Mouse (Mus musculus): ENCODE measurements around the gene Usp37. TPM values are rescaled to one million over a fixed set of nuclear protein-coding genes. Genes with fewer than 3 reads are reported as not detected.
"Not testable (repeated sequence)": the region's sequence is repeated elsewhere in the genome, so short reads cannot be mapped to it uniquely, and the experiment has no call there.

Gene Usp37
- polyA plus RNA-seq, 1 experiment, result 10.4 TPM

- peak within 1 kb of the TSS; percentile 48; the same call in 1 of the 2 replicates for H3K27ac ChIP-seq (ENCODE audit: insufficient read depth, low read length)
- peaks cover 4% of the 10 kb centered on the region for H3K4me1 ChIP-seq (ENCODE audit: control insufficient read depth, insufficient read depth, low read length)
- TF ChIP-seq CTCF (IDR thresholded peaks at IDR 0.05; ENCODE audit: extremely low read depth, insufficient read depth, low read length) (no peak), POLR2A (IDR thresholded peaks at IDR 0.05; ENCODE audit: extremely low read depth, insufficient read depth, low read length) (0 out of 2 replicates have a peak, but pooled peaks have one; percentile 38)
- H3K4me3 ChIP-seq (ENCODE audit: insufficient read depth, low read length), result peak within 1 kb of the TSS; percentile 35
Measured at GRCm38 (mm10) chr1:74542451-74542961, 1.6 kb downstream of the Usp37 start, which contains the start of gene Plcd4. TSS of gene Plcd4 (plus strand) at chr1:74542888.

DNA sequence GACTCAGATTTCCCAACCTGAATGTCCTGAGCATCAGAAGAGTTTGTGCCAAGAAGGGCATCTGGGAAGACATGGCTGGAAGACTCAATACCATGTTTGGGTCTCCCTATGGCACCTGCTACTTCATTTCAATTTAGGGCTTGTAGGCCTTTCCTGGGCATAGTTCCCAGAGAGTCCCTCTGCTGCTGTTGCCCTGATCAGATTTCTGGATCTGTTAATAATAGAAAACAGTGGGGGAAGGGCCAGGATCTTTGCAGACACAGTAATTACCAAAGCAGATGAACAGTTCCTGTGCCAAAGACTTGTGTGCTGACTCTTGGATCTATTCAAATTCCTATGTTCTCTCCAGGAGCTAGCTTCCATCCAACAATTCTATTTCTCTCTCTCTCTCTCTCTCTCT is 5.4 kb downstream of the Usp37 start:
- no peak overlapping the region for H3K27ac ChIP-seq (ENCODE audit: insufficient read depth, low read length)
- TF ChIP-seq CTCF (IDR thresholded peaks at IDR 0.05; ENCODE audit: extremely low read depth, insufficient read depth, low read length), result no peak
- TF ChIP-seq POLR2A (IDR thresholded peaks at IDR 0.05; ENCODE audit: extremely low read depth, insufficient read depth, low read length), result no peak

DNA sequence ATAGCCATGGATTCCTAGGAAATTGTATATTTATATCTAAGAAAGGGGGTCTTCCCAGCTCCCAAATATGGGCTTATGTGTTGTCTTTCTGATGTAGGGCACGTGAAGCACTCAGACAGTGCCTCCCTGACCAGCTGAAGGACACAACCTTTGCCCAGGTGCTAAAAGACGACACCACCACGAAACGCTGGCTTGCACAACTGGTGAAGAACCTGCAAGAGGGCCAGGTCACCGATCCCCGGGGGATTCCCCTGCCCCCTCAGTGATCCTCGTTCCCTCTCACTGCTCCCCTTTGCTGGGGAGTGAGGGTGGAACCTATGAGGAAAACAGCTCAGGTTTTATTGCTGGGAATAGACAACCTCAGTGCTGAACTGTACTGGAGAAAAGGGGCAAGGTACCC is 15.5 kb downstream of the Usp37 start:
- Histone ChIP-seq H3K4me3 (ENCODE audit: insufficient read depth, low read length) (no peak overlapping the region), H3K27ac (ENCODE audit: insufficient read depth, low read length) (no peak overlapping the region), H3K4me1 (ENCODE audit: control insufficient read depth, insufficient read depth, low read length) (no peaks in the 10 kb centered on the region)
- TF ChIP-seq CTCF (IDR thresholded peaks at IDR 0.05; ENCODE audit: extremely low read depth, insufficient read depth, low read length), result no peak

More for the DNA sequence above, 5.4 kb downstream of the Usp37 start:
- Histone ChIP-seq H3K4me3 (ENCODE audit: insufficient read depth, low read length) (no peak overlapping the region), H3K4me1 (ENCODE audit: control insufficient read depth, insufficient read depth, low read length) (peaks cover 4% of the 10 kb centered on the region)

DNA sequence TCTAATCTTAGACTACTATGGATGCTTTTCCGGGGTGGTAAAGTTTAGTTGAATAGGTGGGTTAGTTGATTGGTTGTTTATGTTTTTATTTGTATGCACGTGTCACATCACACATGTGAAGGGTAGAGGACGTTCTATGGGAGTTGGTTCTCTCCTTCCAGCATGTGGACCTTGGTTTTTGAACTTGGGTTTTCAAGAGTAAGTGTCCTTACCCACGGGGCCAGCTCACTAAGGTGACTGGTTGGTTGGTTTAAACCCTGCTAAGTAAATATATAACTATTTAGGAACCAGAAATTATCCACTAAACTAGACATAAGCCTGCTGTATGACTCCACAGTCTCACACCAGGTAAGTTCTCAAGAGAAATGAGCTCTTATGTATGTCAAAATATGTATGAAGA is 19.3 kb downstream of the Usp37 start:
- no peaks in the 10 kb centered on the region for H3K4me1 ChIP-seq (ENCODE audit: control insufficient read depth, insufficient read depth, low read length)
- no peak for TF ChIP-seq CTCF (IDR thresholded peaks at IDR 0.05; ENCODE audit: extremely low read depth, insufficient read depth, low read length)
- no peak for TF ChIP-seq POLR2A (IDR thresholded peaks at IDR 0.05; ENCODE audit: extremely low read depth, insufficient read depth, low read length)
- H3K27ac ChIP-seq (ENCODE audit: insufficient read depth, low read length), result no peak overlapping the region
- H3K4me3 ChIP-seq (ENCODE audit: insufficient read depth, low read length), result no peak overlapping the region

- Histone ChIP-seq H3K27ac (ENCODE audit: insufficient read depth, low read length) (no peak overlapping the region), H3K4me3 (ENCODE audit: insufficient read depth, low read length) (no peak overlapping the region), H3K4me1 (ENCODE audit: control insufficient read depth, insufficient read depth, low read length) (no peaks in the 10 kb centered on the region)
- TF ChIP-seq CTCF (IDR thresholded peaks at IDR 0.05; ENCODE audit: extremely low read depth, insufficient read depth, low read length) (no peak), POLR2A (IDR thresholded peaks at IDR 0.05; ENCODE audit: extremely low read depth, insufficient read depth, low read length) (no peak)
Measured at GRCm38 (mm10) chr1:74519875-74520274, 24.2 kb downstream of the Usp37 start.

DNA sequence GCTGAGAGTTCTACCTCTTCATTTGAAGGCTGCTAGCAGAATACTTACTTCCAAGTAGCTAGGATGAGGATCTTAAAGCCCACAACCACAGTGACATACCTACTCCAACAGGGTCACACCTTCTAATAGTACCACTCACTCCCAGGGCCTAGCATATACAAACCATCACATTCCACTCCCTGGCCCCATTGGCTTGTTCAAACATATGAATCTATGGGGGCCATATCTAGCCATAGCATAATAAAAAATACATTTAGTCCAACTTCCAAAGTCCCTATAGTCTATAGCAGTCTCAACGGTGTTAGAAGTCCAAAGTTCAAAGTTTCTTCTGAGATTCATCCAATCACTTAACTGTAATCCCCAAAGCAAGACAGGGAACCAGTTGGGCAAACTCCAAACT is 31.1 kb downstream of the Usp37 start:
- not testable (repeated sequence) for H3K4me3 ChIP-seq (ENCODE audit: insufficient read depth, low read length); H3K4me1 ChIP-seq (ENCODE audit: control insufficient read depth, insufficient read depth, low read length); H3K27ac ChIP-seq (ENCODE audit: insufficient read depth, low read length)

GRCm38 (mm10) chr1:74511306-74511705 is 32.8 kb downstream of the Usp37 start:
- H3K27ac ChIP-seq (ENCODE audit: insufficient read depth, low read length), result no peak overlapping the region
- no peak overlapping the region for H3K4me3 ChIP-seq (ENCODE audit: insufficient read depth, low read length)
- TF ChIP-seq POLR2A (IDR thresholded peaks at IDR 0.05; ENCODE audit: extremely low read depth, insufficient read depth, low read length) (no peak), CTCF (IDR thresholded peaks at IDR 0.05; ENCODE audit: extremely low read depth, insufficient read depth, low read length) (no peak)
- H3K4me1 ChIP-seq (ENCODE audit: control insufficient read depth, insufficient read depth, low read length), result peaks cover 2% of the 10 kb centered on the region; the same call in 1 of the 2 replicates

DNA sequence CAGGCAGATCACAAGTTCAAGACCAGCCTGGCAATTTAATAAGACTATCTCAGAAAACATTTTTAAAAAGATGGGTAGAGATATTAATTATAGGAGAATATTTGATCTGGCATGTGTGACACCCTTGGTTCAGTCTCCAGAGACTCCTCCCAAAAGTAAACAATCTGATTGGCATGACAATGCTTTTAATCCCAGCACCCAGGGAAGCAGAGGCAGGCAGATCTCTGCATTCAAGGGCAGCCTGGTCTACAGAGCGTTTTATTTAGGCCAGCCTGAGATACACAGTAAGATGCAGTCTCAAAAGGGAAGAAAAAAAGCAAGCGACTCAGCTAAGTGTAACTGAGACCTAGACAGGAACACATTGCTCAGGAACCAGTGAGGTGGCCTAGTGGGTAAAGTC is 36.3 kb downstream of the Usp37 start:
- Histone ChIP-seq H3K27ac (ENCODE audit: insufficient read depth, low read length) (no peak overlapping the region), H3K4me1 (ENCODE audit: control insufficient read depth, insufficient read depth, low read length) (peaks cover 3% of the 10 kb centered on the region; the same call in 1 of the 2 replicates), H3K4me3 (ENCODE audit: insufficient read depth, low read length) (no peak overlapping the region; the same call in 1 of the 2 replicates)
- TF ChIP-seq POLR2A (IDR thresholded peaks at IDR 0.05; ENCODE audit: extremely low read depth, insufficient read depth, low read length), result no peak
- no peak for TF ChIP-seq CTCF (IDR thresholded peaks at IDR 0.05; ENCODE audit: extremely low read depth, insufficient read depth, low read length)

- no peak for TF ChIP-seq POLR2A (IDR thresholded peaks at IDR 0.05; ENCODE audit: extremely low read depth, insufficient read depth, low read length)
- Histone ChIP-seq H3K27ac (ENCODE audit: insufficient read depth, low read length) (no peak overlapping the region), H3K4me1 (ENCODE audit: control insufficient read depth, insufficient read depth, low read length) (peaks cover 3% of the 10 kb centered on the region; the same call in 1 of the 2 replicates), H3K4me3 (ENCODE audit: insufficient read depth, low read length) (peak overlapping the region; percentile 50)
Measured at GRCm38 (mm10) chr1:74506471-74506881, 37.6 kb downstream of the Usp37 start.

GRCm38 (mm10) chr1:74505721-74506464 is 38.2 kb downstream of the Usp37 start, which contains the start of gene Cnot9:
TSS of gene Cnot9 (plus strand) at chr1:74506058.
- TF ChIP-seq POLR2A (IDR thresholded peaks at IDR 0.05; ENCODE audit: extremely low read depth, insufficient read depth, low read length) (peak; percentile 92), CTCF (IDR thresholded peaks at IDR 0.05; ENCODE audit: extremely low read depth, insufficient read depth, low read length) (no peak)
- Histone ChIP-seq H3K27ac (ENCODE audit: insufficient read depth, low read length) (peak within 1 kb of the TSS; percentile 11; the same call in 1 of the 2 replicates), H3K4me1 (ENCODE audit: control insufficient read depth, insufficient read depth, low read length) (peaks cover 3% of the 10 kb centered on the region; the same call in 1 of the 2 replicates), H3K4me3 (ENCODE audit: insufficient read depth, low read length) (peak within 1 kb of the TSS; percentile 50)

Measured in cortical plate, adult 2 months (tissue).